Mouse (Mus musculus) cerebellum, adult 8-10 months (tissue): ENCODE data around the gene Dhdds.

Experiments
- DNase-seq: peaks from one replicate; pipeline ENCODE4 v3.0.0; 2022

The Dhdds gene

GRCm38 (mm10) chr4:133942679-133943078, 58.0 kb downstream of the Dhdds start:
- no peak for DNase-seq

- no peak for DNase-seq
Observed at GRCm38 (mm10) chr4:133941576-133941975, 59.1 kb downstream of the Dhdds start.

GRCm38 (mm10) chr4:133940386-133941260, 60.1 kb downstream of the Dhdds start:
- no peak for DNase-seq

GRCm38 (mm10) chr4:133938077-133938476, 62.6 kb downstream of the Dhdds start:
- DNase-seq, result no peak

GRCm38 (mm10) chr4:133931785-133932184, 68.9 kb downstream of the Dhdds start:
- no peak for DNase-seq

GRCm38 (mm10) chr4:133931349-133931748, 69.4 kb downstream of the Dhdds start:
- no peak for DNase-seq

GRCm38 (mm10) chr4:133929278-133929670, 71.4 kb downstream of the Dhdds start:
- DNase-seq, result no peak

GRCm38 (mm10) chr4:133928576-133929277, 72.0 kb downstream of the Dhdds start:
- no peak for DNase-seq

- DNase-seq, result no peak
Observed at GRCm38 (mm10) chr4:133925204-133925603, 75.5 kb downstream of the Dhdds start.

GRCm38 (mm10) chr4:133923743-133924142, 77.0 kb downstream of the Dhdds start:
- DNase-seq, result no peak
